Comparison of ENCODE assay signal across 13 mouse cellular contexts in the genomic region with DNA sequence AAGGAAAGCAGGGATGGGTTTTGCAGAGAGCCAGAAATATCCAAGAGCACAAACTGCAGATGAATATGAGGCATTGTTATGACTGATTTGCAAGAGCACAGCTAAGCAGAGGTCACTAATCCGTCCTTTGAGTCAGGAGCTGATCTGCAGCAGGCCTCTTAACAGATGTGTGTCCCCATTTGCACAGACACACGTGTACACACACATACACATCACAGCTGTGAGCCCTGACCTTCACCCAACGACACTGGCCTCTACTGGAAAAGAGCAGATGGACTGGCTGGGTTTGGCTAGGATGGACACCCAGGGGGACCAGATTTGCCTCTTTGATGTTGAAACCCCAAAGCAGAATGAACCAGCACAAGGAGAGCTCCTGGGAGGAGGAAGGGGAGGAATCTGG. TPM values are rescaled to one million over a fixed set of nuclear protein-coding genes. Genes with fewer than 3 reads are reported as not detected.
DNase-seq lines count a peak whose midpoint lies in the region; ATAC-seq lines count a peak whose summit lies in the region.
"Had no signal": no experiment of that assay in that cellular context is flagged by ENCODE, and none has a peak within 500 bp of the region (broad histone marks: within the 10 kb centered on the region; RNA-seq: fewer than 3 reads in every experiment).

No protein-coding gene starts in this region.

- ATAC-seq in neural tube, embryonic 11.5 days (ENCODE audit: insufficient read depth, low FRiP score, low TSS enrichment), result no peak
- no peak for ATAC-seq in forebrain, embryonic 15.5 days (replicated peaks)
- no peak for ATAC-seq in midbrain, embryonic 11.5 days (ENCODE audit: low FRiP score)
- no peak for ATAC-seq in liver, embryonic 11.5 days (replicated peaks; ENCODE audit: low FRiP score)

- H3K9ac ChIP-seq in neural tube, embryonic 11.5 days (ENCODE audit: low read length), result no peak overlapping the region
- H3K9ac ChIP-seq in forebrain, embryonic 15.5 days (replicated peaks), result peak overlapping the region; percentile 72; the same call in 1 of the 2 replicates
- H3K9ac ChIP-seq in midbrain, embryonic 11.5 days (ENCODE audit: low read length), result peak overlapping the region; percentile 90
- no peak overlapping the region for H3K9ac ChIP-seq in liver, embryonic 11.5 days (ENCODE audit: low read depth, low read length)

- H3K27ac ChIP-seq in neural tube, embryonic 11.5 days (ENCODE audit: low read depth, low read length), result no peak overlapping the region
- H3K27ac ChIP-seq in forebrain, embryonic 15.5 days (replicated peaks), result no peak overlapping the region
- peak overlapping the region; percentile 59; the same call in 1 of the 2 replicates for H3K27ac ChIP-seq in midbrain, embryonic 11.5 days (ENCODE audit: low read depth, low read length)
- no peak overlapping the region for H3K27ac ChIP-seq in liver, embryonic 11.5 days (ENCODE audit: low read depth, low read length)

- no peaks in the 10 kb centered on the region for H3K9me3 ChIP-seq in neural tube, embryonic 11.5 days (ENCODE audit: control insufficient read depth, low read length)
- no peaks in the 10 kb centered on the region for H3K9me3 ChIP-seq in forebrain, embryonic 15.5 days
- H3K9me3 ChIP-seq in midbrain, embryonic 11.5 days (ENCODE audit: control insufficient read depth, low read length), result no peaks in the 10 kb centered on the region
- no peaks in the 10 kb centered on the region for H3K9me3 ChIP-seq in liver, embryonic 11.5 days (ENCODE audit: control insufficient read depth, low read length)
- H3K9me3 ChIP-seq: G1E had no signal

- peak overlapping the region; percentile 98; the same call in 1 of the 2 replicates for H3K4me2 ChIP-seq in neural tube, embryonic 11.5 days (ENCODE audit: low read depth)
- H3K4me2 ChIP-seq in forebrain, embryonic 15.5 days (replicated peaks), result peak overlapping the region; percentile 99; the same call in 1 of the 2 replicates
- H3K4me2 ChIP-seq in midbrain, embryonic 11.5 days, result peak overlapping the region; percentile 96
- H3K4me2 ChIP-seq in liver, embryonic 11.5 days, result no peak overlapping the region

- H3K36me3 ChIP-seq in neural tube, embryonic 11.5 days (ENCODE audit: control insufficient read depth, insufficient read depth, low read length), result no peaks in the 10 kb centered on the region
- H3K36me3 ChIP-seq in forebrain, embryonic 15.5 days, result no peaks in the 10 kb centered on the region
- H3K36me3 ChIP-seq in midbrain, embryonic 11.5 days (ENCODE audit: control insufficient read depth, insufficient read depth, low read length), result no peaks in the 10 kb centered on the region
- no peaks in the 10 kb centered on the region for H3K36me3 ChIP-seq in liver, embryonic 11.5 days (ENCODE audit: control insufficient read depth, insufficient read depth, low read length)
- H3K36me3 ChIP-seq: G1E had no signal

- no peak for DNase-seq in neural tube, embryonic 11.5 days (ENCODE audit: low spot score)
- DNase-seq in neural tube, embryonic 10.5 days (ENCODE audit: extremely low spot score, low spot score), result no peak
- peak; percentile 89 for DNase-seq in midbrain, embryonic 11.5 days (ENCODE audit: low spot score, missing footprints)
- no peak for DNase-seq in liver
- DNase-seq in thymus, postnatal 0 days (ENCODE audit: low spot score), result no peak
- no peak for DNase-seq in liver, embryonic 11.5 days (ENCODE audit: low spot score)
- DNase-seq: adrenal gland, postnatal 14 days; cerebellum, postnatal 25 days; gastrocnemius, postnatal 10 days; kidney, adult 18-20 months; spleen, adult 18-20 months had no signal

- H3K4me1 ChIP-seq in neural tube, embryonic 11.5 days (ENCODE audit: control insufficient read depth, insufficient read depth, low read length), result peaks cover 8% of the 10 kb centered on the region
- peaks cover 24% of the 10 kb centered on the region for H3K4me1 ChIP-seq in forebrain, embryonic 15.5 days
- H3K4me1 ChIP-seq in midbrain, embryonic 11.5 days (ENCODE audit: control insufficient read depth, insufficient read depth, low read length), result peaks cover 25% of the 10 kb centered on the region
- no peaks in the 10 kb centered on the region for H3K4me1 ChIP-seq in liver, embryonic 11.5 days (replicated peaks; ENCODE audit: control insufficient read depth, insufficient read depth, low read length)

- no peaks in the 10 kb centered on the region for H3K27me3 ChIP-seq in neural tube, embryonic 11.5 days (ENCODE audit: control insufficient read depth, insufficient read depth, low read length)
- 0 out of 2 replicates have a peak, but pooled peaks cover 7% of the 10 kb centered on the region for H3K27me3 ChIP-seq in forebrain, embryonic 15.5 days
- peaks cover 2% of the 10 kb centered on the region; the same call in 1 of the 2 replicates for H3K27me3 ChIP-seq in midbrain, embryonic 11.5 days (ENCODE audit: control insufficient read depth, insufficient read depth, low read length)
- peaks cover 46% of the 10 kb centered on the region for H3K27me3 ChIP-seq in liver, embryonic 11.5 days (replicated peaks; ENCODE audit: control insufficient read depth, insufficient read depth, low read length)

- 41% methylated on average over 3 of the region's 3 CpGs for WGBS in neural tube, embryonic 11.5 days
- WGBS in forebrain, embryonic 15.5 days, result 42% methylated on average over 3 of the region's 3 CpGs
- 16% methylated on average over 3 of the region's 3 CpGs for WGBS in midbrain, embryonic 11.5 days
- WGBS in liver, embryonic 11.5 days, result 47% methylated on average over 3 of the region's 3 CpGs

- H3K4me3 ChIP-seq in neural tube, embryonic 11.5 days (ENCODE audit: low read depth, low read length), result no peak overlapping the region
- H3K4me3 ChIP-seq in forebrain, embryonic 15.5 days, result peak overlapping the region; percentile 69
- peak overlapping the region; percentile 71; the same call in 1 of the 2 replicates for H3K4me3 ChIP-seq in midbrain, embryonic 11.5 days (ENCODE audit: low read depth, low read length)
- no peak overlapping the region for H3K4me3 ChIP-seq in liver, embryonic 11.5 days (ENCODE audit: low read depth, low read length)

RNA-seq across cellular contexts. Expression of a gene that starts 52.7 kb away (rescaled TPM):
- 43.2 and 44.9 TPM in 2 replicates for polyA plus RNA-seq in neural tube, embryonic 11.5 days (2014; fragmentation: Nextera tagmentation; extraction: Ambion mirVana)
- polyA plus RNA-seq in forebrain, embryonic 15.5 days (2015; fragmentation: Nextera tagmentation; extraction: Ambion mirVana), result 111 and 112 TPM in 2 replicates
- 41.4 and 41.9 TPM in 2 replicates for polyA plus RNA-seq in midbrain, embryonic 11.5 days (2014; fragmentation: Nextera tagmentation; extraction: Ambion mirVana)
- 21.7 and 23.9 TPM in 2 replicates for polyA plus RNA-seq in thymus, postnatal 0 days (2015; fragmentation: Nextera tagmentation; extraction: Ambion mirVana)
- 11.6 and 12.9 TPM in 2 replicates for polyA plus RNA-seq in liver, embryonic 11.5 days (2014; fragmentation: Nextera tagmentation; extraction: Ambion mirVana)
- polyA plus RNA-seq: G1E had no signal

Comparison
In these comparisons a context has a peak if more than half of its experiments do, and no peak if none do; other contexts are left out.
1. H3K4me3 ChIP-seq: peak in forebrain, embryonic 15.5 days (single experiment) and midbrain, embryonic 11.5 days (single experiment); none in neural tube, embryonic 11.5 days (single experiment) and liver, embryonic 11.5 days (single experiment).
2. H3K9ac ChIP-seq: peak in forebrain, embryonic 15.5 days (single experiment) and midbrain, embryonic 11.5 days (single experiment); none in neural tube, embryonic 11.5 days (single experiment) and liver, embryonic 11.5 days (single experiment).